Mouse (Mus musculus) forebrain, embryonic 12.5 days (tissue): ENCODE results near the gene Dync1li1. TPM values are rescaled to one million over a fixed set of nuclear protein-coding genes. Genes with fewer than 3 reads are reported as not detected.
A peak's percentile ranks its signal among the peaks of the same experiment; 100 is the strongest.
"Not testable (repeated sequence)": the region's sequence is repeated elsewhere in the genome, so short reads cannot be mapped to it uniquely, and the experiment has no call there.

Experiments used
- ATAC-seq: fragments of 200-750 bp; cut with Nextera tagmentation; 2 replicates; pipeline ENCODE4 v1.8.0; 2017; ENCODE audit warnings: moderate TSS enrichment; ENCODE audit not compliant: low FRiP score
- H3K27ac ChIP-seq: fragments of 300-500 bp; sonication (generic); 2 replicates; pipeline ENCODE4 v1.5.1; 2016; ENCODE audit warnings: mild to moderate bottlenecking
- H3K27me3 ChIP-seq: fragments of 300-500 bp; sonication (generic); 2 replicates; pipeline ENCODE4 v1.6.1; 2016; ENCODE audit warnings: mild to moderate bottlenecking
- H3K36me3 ChIP-seq: fragments of 300-500 bp; sonication (generic); replicated peaks from 2 replicates; pipeline ENCODE4 v1.6.1; 2016; ENCODE audit warnings: mild to moderate bottlenecking
- H3K4me1 ChIP-seq: fragments of 300-500 bp; sonication (generic); 2 replicates; pipeline ENCODE4 v1.6.1; 2016
- H3K4me2 ChIP-seq: fragments of 300-500 bp; sonication (generic); 2 replicates; pipeline ENCODE4 v1.6.1; 2016; ENCODE audit warnings: mild to moderate bottlenecking, moderate library complexity
- H3K4me3 ChIP-seq: fragments of 300-500 bp; sonication (generic); replicated peaks from 2 replicates; pipeline ENCODE4 v1.5.1; 2016; ENCODE audit warnings: mild to moderate bottlenecking
- H3K9ac ChIP-seq: fragments of 300-500 bp; sonication (generic); 2 replicates; pipeline ENCODE4 v1.6.1; 2016; ENCODE audit warnings: mild to moderate bottlenecking
- H3K9me3 ChIP-seq: fragments of 300-500 bp; sonication (generic); 2 replicates; pipeline ENCODE4 v1.6.1; 2016
- WGBS: fragments of 180-500 bp; shearing (Covaris S2); methylation state at CpG from one replicate; pipeline ENCODE4 v1.1.7; 2016; 5-methylcytosine and 5-hydroxymethylcytosine counted together
- polyA plus RNA-seq: library from polyadenylated mRNA; unstranded; fragments of >200 nt; fragmentation: Nextera tagmentation; extraction: Ambion mirVana; gene quantifications from 2 replicates; pipeline ENCODE4 v1.2.1, GENCODE M21; 2016

Dync1li1 gene
- polyA plus RNA-seq: 101 and 104 TPM in 2 replicates

- Histone ChIP-seq H3K36me3 (peaks cover 18% of the 10 kb centered on the region), H3K27me3 (no peaks in the 10 kb centered on the region), H3K4me3 (peak within 1 kb of the TSS; percentile 95), H3K9me3 (no peaks in the 10 kb centered on the region), H3K9ac (peak within 1 kb of the TSS; percentile 87), H3K4me1 (peaks cover 29% of the 10 kb centered on the region), H3K27ac (peak within 1 kb of the TSS; percentile 95), H3K4me2 (peak within 1 kb of the TSS; percentile 75)
- peak; percentile 97 for ATAC-seq
- under 1% methylated on average over 57 of the region's 57 CpGs for WGBS
These were observed at the start of gene Dync1li1 for GRCm38 (mm10) chr9:114688252-114688952. TSS of gene Dync1li1 (plus strand) at chr9:114688790.

- H3K36me3 ChIP-seq: peaks cover 8% of the 10 kb centered on the region; the same call in 1 of the 2 replicates
- H3K9me3 ChIP-seq: no peaks in the 10 kb centered on the region
- peak overlapping the region; percentile 83 for H3K27ac ChIP-seq
- 15% methylated on average over 18 of the region's 18 CpGs for WGBS
- peaks cover 20% of the 10 kb centered on the region for H3K4me1 ChIP-seq
- H3K4me2 ChIP-seq: peak overlapping the region; percentile 91
- peak overlapping the region; percentile 89 for H3K4me3 ChIP-seq
- no peak for ATAC-seq
- H3K27me3 ChIP-seq: peaks cover 16% of the 10 kb centered on the region
- H3K9ac ChIP-seq: peak overlapping the region; percentile 79
These were observed 49.3 kb upstream of the Dync1li1 start for GRCm38 (mm10) chr9:114639186-114639748.

- 3% methylated on average over 51 of the region's 51 CpGs for WGBS
- Histone ChIP-seq H3K4me3 (peak within 1 kb of the TSS; percentile 89), H3K9me3 (no peaks in the 10 kb centered on the region), H3K27me3 (peaks cover 21% of the 10 kb centered on the region), H3K27ac (peak within 1 kb of the TSS; percentile 83), H3K4me1 (peaks cover 20% of the 10 kb centered on the region), H3K36me3 (peaks cover 8% of the 10 kb centered on the region; the same call in 1 of the 2 replicates), H3K9ac (peak within 1 kb of the TSS; percentile 79), H3K4me2 (peak within 1 kb of the TSS; percentile 91)
- peak; percentile 99 for ATAC-seq
These were observed 48.5 kb upstream of the Dync1li1 start, which contains the start of gene Cnot10 for GRCm38 (mm10) chr9:114639839-114640646. TSS of gene Cnot10 (minus strand) at chr9:114640184.

GRCm38 (mm10) chr9:114646556-114647505, 41.8 kb upstream of the Dync1li1 start:
- WGBS: 90% methylated on average over 12 of the region's 12 CpGs
- H3K27ac ChIP-seq: no peak overlapping the region
- no peaks in the 10 kb centered on the region for H3K9me3 ChIP-seq
- no peak overlapping the region for H3K4me3 ChIP-seq
- no peak overlapping the region for H3K4me2 ChIP-seq
- H3K36me3 ChIP-seq: no peaks in the 10 kb centered on the region
- ATAC-seq: no peak
- peaks cover 27% of the 10 kb centered on the region for H3K27me3 ChIP-seq
- no peaks in the 10 kb centered on the region for H3K4me1 ChIP-seq
- H3K9ac ChIP-seq: no peak overlapping the region

GRCm38 (mm10) chr9:114647506-114648432, 40.8 kb upstream of the Dync1li1 start:
- H3K36me3 ChIP-seq: no peaks in the 10 kb centered on the region
- ATAC-seq: no peak
- 83% methylated on average over 28 of the region's 28 CpGs for WGBS

GRCm38 (mm10) chr9:114648472-114648871, 40.1 kb upstream of the Dync1li1 start:
- H3K4me3 ChIP-seq, H3K9me3 ChIP-seq, H3K4me2 ChIP-seq, ATAC-seq, H3K9ac ChIP-seq, H3K36me3 ChIP-seq, H3K27ac ChIP-seq, H3K4me1 ChIP-seq: not testable (repeated sequence)
- peaks cover 19% of the 10 kb centered on the region for H3K27me3 ChIP-seq
- WGBS: 52% methylated on average over 9 of the region's 9 CpGs

More at GRCm38 (mm10) chr9:114647506-114648432, 40.8 kb upstream of the Dync1li1 start:
- H3K4me3 ChIP-seq: no peak overlapping the region
- no peak overlapping the region for H3K4me2 ChIP-seq
- H3K27ac ChIP-seq: no peak overlapping the region
- H3K4me1 ChIP-seq: no peaks in the 10 kb centered on the region
- no peak overlapping the region for H3K9ac ChIP-seq
- no peaks in the 10 kb centered on the region for H3K9me3 ChIP-seq
- H3K27me3 ChIP-seq: peaks cover 26% of the 10 kb centered on the region

- Histone ChIP-seq H3K27me3 (peaks cover 10% of the 10 kb centered on the region), H3K4me3 (no peak overlapping the region), H3K36me3 (no peaks in the 10 kb centered on the region), H3K4me2 (no peak overlapping the region), H3K9me3 (no peaks in the 10 kb centered on the region), H3K9ac (no peak overlapping the region), H3K4me1 (no peaks in the 10 kb centered on the region), H3K27ac (no peak overlapping the region)
- WGBS: 81% methylated on average over 5 of the region's 5 CpGs
- no peak for ATAC-seq
These were observed 39.2 kb upstream of the Dync1li1 start for GRCm38 (mm10) chr9:114649371-114649770.

- Histone ChIP-seq H3K4me1 (no peaks in the 10 kb centered on the region), H3K27me3 (no peaks in the 10 kb centered on the region), H3K27ac (no peak overlapping the region), H3K9ac (no peak overlapping the region), H3K36me3 (no peaks in the 10 kb centered on the region), H3K4me2 (no peak overlapping the region), H3K4me3 (no peak overlapping the region), H3K9me3 (no peaks in the 10 kb centered on the region; the same call in 1 of the 2 replicates)
- WGBS: 68% methylated on average over 21 of the region's 21 CpGs
- no peak for ATAC-seq
These were observed 37.5 kb upstream of the Dync1li1 start for GRCm38 (mm10) chr9:114650938-114651634.

- H3K4me3 ChIP-seq: no peak overlapping the region
- 92% methylated on average over 4 of the region's 4 CpGs for WGBS
- no peaks in the 10 kb centered on the region; the same call in 1 of the 2 replicates for H3K4me1 ChIP-seq
- no peak for ATAC-seq
- H3K9me3 ChIP-seq: no peaks in the 10 kb centered on the region; the same call in 1 of the 2 replicates
- no peak overlapping the region for H3K27ac ChIP-seq
- H3K36me3 ChIP-seq: no peaks in the 10 kb centered on the region
- H3K27me3 ChIP-seq: no peaks in the 10 kb centered on the region
- H3K9ac ChIP-seq: no peak overlapping the region
- no peak overlapping the region for H3K4me2 ChIP-seq
These were observed 33.2 kb upstream of the Dync1li1 start for GRCm38 (mm10) chr9:114655356-114655755.

GRCm38 (mm10) chr9:114656701-114657100, 31.9 kb upstream of the Dync1li1 start:
- H3K36me3 ChIP-seq: no peaks in the 10 kb centered on the region
- no peak for ATAC-seq
- H3K4me2 ChIP-seq: no peak overlapping the region
- H3K4me1 ChIP-seq: peaks cover 5% of the 10 kb centered on the region
- H3K9me3 ChIP-seq: no peaks in the 10 kb centered on the region; the same call in 1 of the 2 replicates
- no peak overlapping the region for H3K27ac ChIP-seq
- no peaks in the 10 kb centered on the region for H3K27me3 ChIP-seq
- no peak overlapping the region for H3K4me3 ChIP-seq
- no peak overlapping the region for H3K9ac ChIP-seq
- 91% methylated on average over 3 of the region's 3 CpGs for WGBS
